Mouse (Mus musculus): ENCODE data around the gene Gtf2a1l.

DNA sequence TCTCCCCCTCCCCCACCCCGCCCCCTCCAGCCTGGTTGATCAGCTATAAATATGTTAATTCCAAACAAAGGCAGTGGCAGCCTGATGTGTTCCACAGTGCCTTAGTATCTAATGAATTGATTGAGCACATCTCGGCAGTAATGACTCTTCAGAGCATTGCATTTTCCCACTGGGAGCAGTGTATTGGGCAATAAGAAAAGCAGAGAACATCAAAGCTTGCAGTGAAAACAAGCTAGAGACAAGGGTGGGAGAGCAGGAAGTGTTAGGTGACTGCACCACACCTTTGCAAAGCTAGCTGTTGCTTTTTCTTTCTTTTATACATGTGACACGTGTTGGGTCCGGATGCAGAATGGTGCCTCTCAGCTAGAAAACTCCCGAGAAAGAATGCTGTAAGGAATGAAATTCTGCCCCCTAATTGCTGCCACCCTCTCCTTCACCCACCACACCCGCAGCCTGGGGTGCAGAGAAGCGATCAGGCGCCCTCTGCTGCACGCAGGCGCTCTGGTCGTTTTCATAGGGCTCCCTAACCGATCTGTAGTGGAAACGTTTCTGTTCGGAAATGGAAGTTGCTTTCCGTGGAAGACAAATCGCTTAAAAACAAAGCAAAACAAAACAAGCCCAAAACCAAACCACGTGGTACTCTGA is 84.5 kb downstream of the Gtf2a1l start:
- TF ChIP-seq POLR2A (IDR thresholded peaks at IDR 0.05; ENCODE audit: insufficient read depth, low read depth, low read length) (no peak), CTCF (IDR thresholded peaks at IDR 0.05) (peak; percentile 63), EP300 (IDR thresholded peaks at IDR 0.05; ENCODE audit: insufficient read depth, low read depth, low read length) (no peak)

Data from heart, adult 2 months (tissue).